ENCODE assay signal across 19 mouse cellular contexts in genomic region chr11:114584804-114585203, GRCm38 (mm10).
"Had no signal": no experiment of that assay in that cellular context is flagged by ENCODE, and none has a peak within 500 bp of the region (broad histone marks: within the 10 kb centered on the region; RNA-seq: fewer than 3 reads in every experiment).

No protein-coding gene starts in this region.

- H3K27me3 ChIP-seq: neural tube, embryonic 13.5 days; neural tube, embryonic 15.5 days; stomach, embryonic 15.5 days had no signal

- H3K4me1 ChIP-seq: midbrain, embryonic 12.5 days; neural tube, embryonic 13.5 days; neural tube, embryonic 15.5 days; stomach, embryonic 15.5 days had no signal

- H3K9ac ChIP-seq: lung, embryonic 14.5 days; midbrain, embryonic 12.5 days; neural tube, embryonic 13.5 days; neural tube, embryonic 15.5 days; stomach, embryonic 15.5 days had no signal

- H3K36me3 ChIP-seq: midbrain, embryonic 10.5 days; midbrain, embryonic 12.5 days; neural tube, embryonic 13.5 days; neural tube, embryonic 15.5 days; stomach, embryonic 15.5 days had no signal

- H3K9me3 ChIP-seq: midbrain, embryonic 10.5 days; stomach, embryonic 15.5 days had no signal

- H3K4me3 ChIP-seq: midbrain, embryonic 10.5 days; midbrain, embryonic 12.5 days; myocyte; neural tube, embryonic 13.5 days; neural tube, embryonic 15.5 days; stomach, embryonic 15.5 days had no signal

- ATAC-seq: midbrain, embryonic 16.5 days had no signal

- H3K4me2 ChIP-seq: lung, embryonic 14.5 days; midbrain, embryonic 12.5 days; neural tube, embryonic 13.5 days; neural tube, embryonic 15.5 days; stomach, embryonic 15.5 days had no signal

- H3K27ac ChIP-seq: midbrain, embryonic 10.5 days; midbrain, embryonic 12.5 days; neural tube, embryonic 13.5 days; neural tube, embryonic 15.5 days; stomach, embryonic 15.5 days; stomach, postnatal 0 days had no signal

- DNase-seq: lung, adult 18-20 months; lung, embryonic 14.5 days; lung, postnatal 10 days; lung, postnatal 4 days; midbrain, embryonic 14.5 days; retina, postnatal 1 day; right cerebral cortex, adult 18-20 months; right cerebral cortex, postnatal 25 days; thymus, adult 2 months; thymus, postnatal 25 days; thymus, postnatal 4 days had no signal
